Mouse (Mus musculus) hindbrain, postnatal 0 days (tissue): ENCODE results near the gene Astn1. TPM values are rescaled to one million over a fixed set of nuclear protein-coding genes. Genes with fewer than 3 reads are reported as not detected.

ENCODE experiments used
- ATAC-seq: fragments of 200-750 bp; cut with Nextera tagmentation; 2 replicates; pipeline ENCODE4 v1.8.0; 2017; ENCODE audit warnings: mild to moderate bottlenecking, moderate TSS enrichment, moderate library complexity
- DNase-seq: peaks from one replicate; pipeline ENCODE4 v3.0.0-alpha.2; 2015; ENCODE audit warnings: low spot score
- H3K27ac ChIP-seq: fragments of 300-500 bp; sonication (generic); 2 replicates; pipeline ENCODE4 v1.5.1; 2014; ENCODE audit warnings: mild to moderate bottlenecking
- H3K27me3 ChIP-seq: fragments of 300-500 bp; sonication (generic); 2 replicates; pipeline ENCODE4 v1.6.1; 2014; ENCODE audit warnings: low read length, mixed read lengths; ENCODE audit not compliant: insufficient read depth
- H3K36me3 ChIP-seq: fragments of 300-500 bp; sonication (generic); 2 replicates; pipeline ENCODE4 v1.6.1; 2014; ENCODE audit warnings: low read length, mixed read lengths; ENCODE audit not compliant: insufficient read depth
- H3K4me1 ChIP-seq: fragments of 300-500 bp; sonication (generic); 2 replicates; pipeline ENCODE4 v1.6.1; 2014; ENCODE audit warnings: antibody characterized with exemption, low read length, mixed read lengths; ENCODE audit not compliant: insufficient read depth
- H3K4me2 ChIP-seq: fragments of 300-500 bp; sonication (generic); 2 replicates; pipeline ENCODE4 v1.6.1; 2014; ENCODE audit warnings: low read depth, mild to moderate bottlenecking, low read length, moderate library complexity, mixed read lengths
- H3K4me3 ChIP-seq: fragments of 300-500 bp; sonication (generic); 2 replicates; pipeline ENCODE4 v1.5.1; 2014; ENCODE audit warnings: low read length
- H3K9ac ChIP-seq: fragments of 300-500 bp; sonication (generic); replicated peaks from 2 replicates; pipeline ENCODE4 v1.6.1; 2014; ENCODE audit warnings: mild to moderate bottlenecking, low read length, moderate library complexity, mixed read lengths
- H3K9me3 ChIP-seq: fragments of 300-500 bp; sonication (generic); 2 replicates; pipeline ENCODE4 v1.6.1; 2016; ENCODE audit warnings: low read length, mixed read lengths
- CTCF ChIP-seq: IDR thresholded peaks from 2 replicates; pipeline ENCODE4 v1.5.1; 2016; ENCODE audit warnings: antibody characterized with exemption, control low read depth, low read depth
- WGBS: fragments of 180-500 bp; shearing (Covaris S2); extraction: QIAGEN DNeasy Blood & Tissue Kit; methylation state at CpG from one replicate; pipeline ENCODE4 v1.1.7; 2014; 5-methylcytosine and 5-hydroxymethylcytosine counted together
- polyA plus RNA-seq: library from polyadenylated mRNA; unstranded; fragments of >200 nt; fragmentation: Nextera tagmentation; extraction: Ambion mirVana; gene quantifications from 2 replicates; pipeline ENCODE4 v1.2.1, GENCODE M21; 2015
- total RNA-seq: library from RNA; depleted of rRNA; stranded (reverse); fragments of >200 nt; gene quantifications from 2 replicates; pipeline ENCODE4 v1.2.3, GENCODE M21; 2014

Astn1 gene
- total and polyA plus RNA-seq, 2 experiments from 2014 or later = 31.0 to 137 TPM

GRCm38 (mm10) chr1:158385311-158385710, 23.2 kb downstream of the Astn1 start:
- Histone ChIP-seq H3K36me3 (no peaks in the 10 kb centered on the region), H3K27me3 (no peaks in the 10 kb centered on the region), H3K4me1 (no peaks in the 10 kb centered on the region; the same call in 1 of the 2 replicates), H3K4me2 (no peak overlapping the region), H3K4me3 (no peak overlapping the region), H3K27ac (no peak overlapping the region), H3K9ac (no peak overlapping the region), H3K9me3 (no peaks in the 10 kb centered on the region)
- ATAC-seq (no peak), DNase-seq (no peak)
- TF ChIP-seq CTCF = no peak
- WGBS = 93% methylated on average over 2 of the region's 2 CpGs

GRCm38 (mm10) chr1:158386781-158387180, 24.7 kb downstream of the Astn1 start:
- no peak for TF ChIP-seq CTCF
- no peak overlapping the region for H3K4me2 ChIP-seq
- H3K9ac ChIP-seq = no peak overlapping the region
- no peak for ATAC-seq
- H3K9me3 ChIP-seq = no peaks in the 10 kb centered on the region
- peak overlapping the region; percentile 27; the same call in 1 of the 2 replicates for H3K27ac ChIP-seq
- no peaks in the 10 kb centered on the region; the same call in 1 of the 2 replicates for H3K4me1 ChIP-seq
- peak; percentile 28 for DNase-seq
- 13% methylated on average over 3 of the region's 3 CpGs for WGBS
- H3K4me3 ChIP-seq = no peak overlapping the region
- no peaks in the 10 kb centered on the region for H3K36me3 ChIP-seq
- H3K27me3 ChIP-seq = no peaks in the 10 kb centered on the region

GRCm38 (mm10) chr1:158388995-158389394, 26.9 kb downstream of the Astn1 start:
- DNase-seq (no peak), ATAC-seq (no peak)
- Histone ChIP-seq H3K9me3 (no peaks in the 10 kb centered on the region), H3K9ac (no peak overlapping the region), H3K4me1 (no peaks in the 10 kb centered on the region), H3K4me3 (no peak overlapping the region), H3K4me2 (no peak overlapping the region), H3K36me3 (no peaks in the 10 kb centered on the region), H3K27ac (no peak overlapping the region), H3K27me3 (no peaks in the 10 kb centered on the region)
- TF ChIP-seq CTCF = no peak
- 95% methylated on average over 4 of the region's 4 CpGs for WGBS

GRCm38 (mm10) chr1:158390693-158391092, 28.6 kb downstream of the Astn1 start:
- no peak overlapping the region for H3K4me3 ChIP-seq
- no peaks in the 10 kb centered on the region for H3K36me3 ChIP-seq
- H3K4me1 ChIP-seq = no peaks in the 10 kb centered on the region
- no peak overlapping the region for H3K27ac ChIP-seq
- no peaks in the 10 kb centered on the region for H3K27me3 ChIP-seq
- H3K9ac ChIP-seq = no peak overlapping the region
- 60% methylated on average over 4 of the region's 4 CpGs for WGBS
- no peaks in the 10 kb centered on the region for H3K9me3 ChIP-seq
- no peak for DNase-seq
- no peak for TF ChIP-seq CTCF
- H3K4me2 ChIP-seq = no peak overlapping the region
- no peak for ATAC-seq

- Histone ChIP-seq H3K27me3 (no peaks in the 10 kb centered on the region), H3K9me3 (no peaks in the 10 kb centered on the region), H3K4me3 (no peak overlapping the region), H3K27ac (no peak overlapping the region), H3K9ac (no peak overlapping the region), H3K4me1 (no peaks in the 10 kb centered on the region), H3K4me2 (no peak overlapping the region), H3K36me3 (no peaks in the 10 kb centered on the region)
- no peak for TF ChIP-seq CTCF
- 88% methylated on average over 2 of the region's 2 CpGs for WGBS
- no peak for DNase-seq
- no peak for ATAC-seq
Measured at GRCm38 (mm10) chr1:158397058-158397457, 35.0 kb downstream of the Astn1 start.

GRCm38 (mm10) chr1:158400898-158401297, 38.8 kb downstream of the Astn1 start:
- Histone ChIP-seq H3K27ac (no peak overlapping the region), H3K4me2 (no peak overlapping the region), H3K27me3 (no peaks in the 10 kb centered on the region), H3K9me3 (no peaks in the 10 kb centered on the region), H3K4me3 (no peak overlapping the region), H3K36me3 (no peaks in the 10 kb centered on the region), H3K9ac (no peak overlapping the region), H3K4me1 (no peaks in the 10 kb centered on the region)
- TF ChIP-seq CTCF = no peak
- ATAC-seq (no peak), DNase-seq (no peak)
- 71% methylated on average over 2 of the region's 2 CpGs for WGBS

GRCm38 (mm10) chr1:158405899-158406769, 44.1 kb downstream of the Astn1 start:
- ATAC-seq = peak; percentile 28; the same call in 1 of the 2 replicates
- Histone ChIP-seq H3K4me1 (no peaks in the 10 kb centered on the region), H3K9ac (no peak overlapping the region), H3K9me3 (no peaks in the 10 kb centered on the region), H3K4me2 (no peak overlapping the region), H3K27ac (no peak overlapping the region), H3K36me3 (no peaks in the 10 kb centered on the region), H3K27me3 (no peaks in the 10 kb centered on the region), H3K4me3 (no peak overlapping the region)
- TF ChIP-seq CTCF = no peak
- no peak for DNase-seq
- 42% methylated on average over 10 of the region's 10 CpGs for WGBS
